Mouse (Mus musculus) right cerebral cortex, adult 2 months (tissue): ENCODE measurements around the gene Fignl2.

ENCODE experiments used
- DNase-seq, 2 experiments: peaks; one replicate each; pipeline ENCODE4 v3.0.0; 2021 to 2022; ENCODE audit warnings: low spot score in 2 of 2

Gene Fignl2

DNA sequence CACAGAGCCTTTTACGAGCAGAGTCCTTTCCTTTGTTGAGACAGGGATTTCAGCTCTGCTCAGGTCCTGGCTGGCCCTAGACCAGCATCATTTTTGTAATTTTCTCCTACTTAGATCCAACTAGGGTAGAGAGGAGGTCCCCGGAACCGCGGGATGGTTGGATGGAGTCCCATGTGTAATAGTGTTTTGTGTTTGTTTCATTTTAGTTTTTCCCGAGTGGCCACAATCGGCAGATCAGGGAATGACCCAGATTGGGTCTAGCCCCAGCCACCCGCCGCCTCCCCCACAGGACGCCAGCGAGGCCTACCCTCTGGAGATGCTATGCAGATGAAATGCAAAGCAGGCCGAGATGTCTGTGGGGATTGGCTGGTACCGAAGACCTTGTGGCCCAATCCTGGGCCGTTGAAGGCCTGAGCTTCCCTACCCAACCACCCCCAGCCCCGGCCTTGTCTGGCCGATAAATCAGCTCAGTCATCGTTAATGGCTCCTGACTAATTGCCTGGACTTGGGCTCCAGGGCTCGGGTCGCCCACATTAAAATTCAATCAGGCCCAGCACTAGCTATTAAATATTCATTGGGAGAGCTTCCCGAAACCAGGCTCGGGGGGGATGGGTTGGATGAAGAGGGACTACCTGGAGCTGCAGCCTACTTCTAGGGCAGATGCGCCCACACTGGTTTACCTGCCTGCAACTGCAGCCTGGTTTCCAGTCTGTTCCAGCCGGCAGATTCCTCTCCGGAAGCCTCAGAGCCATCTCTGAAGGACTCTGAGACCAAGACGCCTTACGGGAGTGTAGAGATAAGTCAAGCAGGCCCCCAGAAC lies 14.7 kb upstream of the Fignl2 start:
- no peak for DNase-seq

DNA sequence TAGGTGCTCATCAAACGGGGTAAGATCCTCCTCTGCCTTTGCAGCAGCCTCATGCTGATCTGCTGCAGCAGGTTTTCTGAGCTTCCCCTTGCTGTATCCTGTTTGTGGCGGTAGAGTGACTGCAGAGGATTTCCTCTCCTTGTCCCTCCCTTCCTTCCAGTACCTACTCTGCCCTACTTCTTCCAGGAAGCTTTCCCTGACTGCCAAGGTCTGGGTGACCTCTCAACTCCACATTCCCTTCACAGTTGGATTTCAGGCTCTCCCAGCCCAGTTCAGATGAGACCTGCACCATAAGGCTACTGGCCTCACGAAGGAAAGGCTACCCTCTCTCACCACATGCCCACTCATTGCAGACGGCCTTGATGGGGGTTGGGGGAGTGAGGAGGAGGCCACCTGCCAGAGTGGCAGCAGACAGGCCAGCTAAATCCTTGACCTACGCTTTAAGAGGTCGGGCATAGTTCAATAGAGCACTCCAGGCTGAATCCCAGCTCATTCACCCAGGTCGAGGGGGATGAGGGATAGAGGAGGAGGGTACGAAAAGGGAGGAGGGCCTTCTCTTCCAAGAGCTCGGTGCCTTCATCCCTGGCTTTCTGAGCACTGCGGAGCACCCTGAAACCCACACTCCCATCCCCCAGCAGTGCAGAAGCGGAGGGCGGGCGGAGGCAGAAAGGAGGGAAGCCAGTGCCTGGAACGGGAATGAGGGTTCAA lies 13.9 kb upstream of the Fignl2 start:
- DNase-seq: no peak

DNA sequence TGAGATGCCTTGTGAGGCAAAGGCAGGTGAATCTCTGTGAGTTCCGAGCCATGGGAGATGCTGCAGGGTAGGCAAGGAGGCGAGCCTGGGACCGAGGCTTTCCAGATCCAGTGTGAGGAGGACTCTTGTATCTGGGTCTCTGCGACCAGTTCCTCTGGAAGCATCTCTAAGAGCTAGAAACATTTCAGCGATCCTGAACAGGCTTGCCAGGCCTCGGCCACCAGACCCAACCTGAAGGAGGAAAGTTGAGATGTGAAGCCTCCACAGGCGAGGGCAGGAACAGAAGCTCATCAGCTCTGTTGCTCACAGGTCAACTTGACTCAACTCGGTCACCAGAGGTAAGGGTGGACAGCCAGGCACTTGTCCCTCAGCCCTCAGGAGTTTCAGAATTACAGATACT lies 13.2 kb upstream of the Fignl2 start:
- no peak for DNase-seq

DNA sequence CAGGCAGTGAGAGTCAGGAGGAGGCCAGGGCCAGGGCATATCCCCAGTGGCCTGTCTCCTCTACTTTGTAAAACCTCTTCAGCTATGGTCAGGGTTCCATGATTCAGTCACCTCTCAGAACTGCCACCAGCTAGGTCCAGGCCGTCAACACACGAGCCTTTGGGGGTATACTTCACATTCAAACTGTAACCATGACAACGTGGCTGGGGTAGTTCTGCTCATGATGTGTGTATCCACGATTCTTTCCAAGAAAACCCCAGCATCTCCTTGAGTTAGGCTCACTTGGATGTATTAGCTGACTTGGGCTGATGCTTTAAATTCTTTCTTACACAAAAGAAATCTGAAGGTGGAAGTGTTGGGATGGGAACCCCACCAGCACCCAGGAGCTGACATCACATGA lies 9.9 kb upstream of the Fignl2 start:
- no peak for DNase-seq

DNA sequence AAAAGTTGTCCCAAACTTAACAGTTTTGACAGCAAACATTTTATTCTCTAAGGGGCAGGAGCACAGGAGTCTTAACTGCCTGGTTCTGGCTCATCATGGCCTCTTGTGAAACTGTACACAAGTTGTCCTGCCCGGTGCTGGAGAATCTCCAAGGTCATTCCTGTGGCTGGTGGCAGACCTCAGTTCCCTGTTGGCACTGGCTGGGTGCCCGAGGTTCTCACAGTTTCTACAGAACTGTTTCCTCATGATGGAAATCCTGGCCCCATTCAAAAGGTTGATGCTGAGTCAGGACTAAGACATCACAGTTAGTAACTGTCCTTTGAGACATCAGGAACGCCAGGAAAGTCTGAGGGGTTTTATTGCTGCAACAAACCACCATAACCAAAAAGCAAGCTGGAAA lies 8.6 kb upstream of the Fignl2 start:
- no peak for DNase-seq

DNA sequence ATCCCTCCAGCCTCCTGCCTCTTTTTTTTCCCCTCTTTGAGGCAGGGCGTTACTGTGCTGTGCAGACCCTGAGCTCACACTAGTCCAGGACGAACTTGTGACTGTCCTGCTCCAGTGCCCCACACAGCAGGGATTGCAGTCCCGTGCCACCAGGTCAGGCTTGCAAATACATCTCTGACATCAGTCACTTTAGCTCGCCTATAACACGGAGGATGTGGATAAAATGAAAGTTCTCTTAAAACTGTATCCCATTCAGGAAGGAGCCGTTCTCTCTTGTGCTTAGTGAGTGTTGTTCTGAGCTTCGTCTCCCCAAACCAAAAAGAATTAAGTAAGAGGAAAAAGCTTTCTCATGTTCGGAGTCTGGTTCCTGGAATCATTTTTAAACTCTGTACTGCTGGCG lies 8.1 kb upstream of the Fignl2 start:
- no peak for DNase-seq

DNA sequence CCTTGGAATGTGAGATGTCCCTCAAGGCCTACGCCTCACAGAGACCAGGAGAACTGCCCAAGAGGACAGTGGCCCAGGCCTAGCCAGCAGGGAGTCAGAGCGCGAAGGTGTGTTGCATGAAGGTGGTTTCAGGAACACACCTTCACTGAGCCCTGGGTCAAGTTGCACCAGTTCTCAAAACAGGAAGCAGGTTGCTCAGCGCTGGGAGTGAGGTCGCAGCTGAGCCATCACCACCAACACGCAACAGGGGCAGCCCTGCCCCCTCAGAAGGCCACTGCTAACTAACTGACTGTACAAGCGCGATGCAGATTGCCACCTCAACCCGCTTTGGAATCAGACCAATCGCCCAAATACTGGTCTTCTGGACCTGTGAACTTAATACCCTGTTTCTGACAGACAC lies 6.1 kb upstream of the Fignl2 start:
- DNase-seq: no peak

DNA sequence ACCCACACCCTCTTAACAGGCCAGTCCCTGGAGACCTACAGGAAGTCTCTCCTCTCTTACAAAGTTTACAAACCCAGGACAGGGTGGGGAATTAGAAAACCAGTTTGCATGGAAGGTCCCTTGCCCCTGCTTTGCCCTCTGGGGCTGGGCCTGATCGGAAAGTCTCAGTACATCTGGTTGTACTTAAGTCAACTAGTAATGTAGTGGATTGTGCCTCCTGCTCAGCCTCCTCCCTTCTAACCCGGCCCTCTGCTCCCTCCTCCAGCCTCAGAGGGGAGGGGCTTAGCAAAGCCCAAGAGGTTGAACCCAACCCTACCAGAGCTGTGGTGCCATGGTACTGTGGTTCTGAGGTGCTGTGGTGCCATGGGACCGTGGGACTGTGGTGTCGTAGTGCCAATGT lies 3.9 kb upstream of the Fignl2 start:
- DNase-seq: no peak

DNA sequence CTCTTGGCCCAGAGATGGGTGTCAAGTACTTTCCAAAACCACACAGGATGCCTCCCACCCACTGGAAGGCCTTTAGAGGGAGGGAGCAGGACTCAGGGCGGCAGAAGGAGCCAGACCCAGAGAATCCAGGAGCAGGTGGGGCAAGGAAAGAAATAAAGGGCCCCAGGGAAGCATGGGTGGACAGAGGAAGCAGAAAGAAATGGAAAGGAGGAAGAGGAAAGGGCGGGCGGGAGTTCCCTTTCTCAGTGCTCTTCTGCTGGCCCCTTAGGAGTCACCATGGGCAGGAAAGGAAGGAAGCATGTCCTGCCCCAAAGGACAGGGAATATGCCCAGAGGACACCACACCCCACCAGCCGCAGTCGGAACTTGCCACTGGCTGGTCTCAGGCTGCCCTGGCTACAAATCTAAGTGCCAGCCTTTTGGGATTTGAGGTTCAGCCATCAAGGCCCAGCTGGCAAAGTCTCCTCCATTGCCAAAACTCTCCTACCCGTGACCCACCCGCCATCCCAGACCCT lies 2.7 kb upstream of the Fignl2 start:
- DNase-seq: no peak

DNA sequence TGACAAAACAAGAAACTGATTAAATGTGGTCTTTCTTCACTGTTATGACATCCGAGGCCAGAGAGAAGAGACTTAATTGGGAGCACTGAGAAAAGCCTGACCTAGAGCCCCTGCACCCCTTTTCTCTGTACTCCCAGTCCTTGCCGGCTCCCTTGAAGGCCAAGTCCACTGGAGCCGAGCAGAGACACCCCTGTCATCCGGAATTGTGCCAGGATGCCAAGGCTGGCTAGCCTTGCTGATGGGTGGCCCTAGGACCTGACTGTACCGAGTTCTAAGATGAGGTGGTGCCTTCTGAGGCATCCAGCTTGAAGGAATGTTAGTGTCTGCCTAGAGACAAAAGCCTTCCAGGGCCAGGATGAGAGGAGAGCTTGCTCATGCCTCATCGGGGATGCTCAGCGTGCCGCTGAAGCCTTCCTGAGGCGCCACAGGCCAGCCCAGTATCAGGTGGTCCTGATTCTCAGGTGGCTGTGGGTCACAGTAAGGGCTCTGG lies 1.7 kb upstream of the Fignl2 start:
- no peak for DNase-seq

DNA sequence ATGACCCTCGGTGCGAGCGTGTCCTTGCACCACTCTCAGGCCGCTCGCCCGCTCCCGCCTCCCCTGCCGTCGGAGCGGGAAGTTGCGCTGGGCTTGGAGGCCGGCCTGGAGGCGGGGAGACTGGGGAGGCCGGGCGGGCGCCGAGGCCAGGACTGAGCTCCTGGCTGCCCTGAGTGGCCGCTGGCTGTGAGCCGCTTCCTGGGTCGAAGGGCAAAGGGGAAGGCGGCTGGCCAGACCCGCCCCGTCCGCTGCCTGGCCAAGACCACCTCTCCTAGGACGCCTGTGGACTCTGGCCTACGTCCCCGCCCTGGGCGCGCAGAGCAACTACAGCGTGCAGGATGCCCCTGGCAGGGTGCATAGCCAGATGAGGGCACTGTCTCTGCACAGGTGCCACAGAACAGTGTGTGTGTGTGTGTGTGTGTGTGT lies 377 bp upstream of the Fignl2 start:
- peak; percentile 47 to 59 for DNase-seq

DNA sequence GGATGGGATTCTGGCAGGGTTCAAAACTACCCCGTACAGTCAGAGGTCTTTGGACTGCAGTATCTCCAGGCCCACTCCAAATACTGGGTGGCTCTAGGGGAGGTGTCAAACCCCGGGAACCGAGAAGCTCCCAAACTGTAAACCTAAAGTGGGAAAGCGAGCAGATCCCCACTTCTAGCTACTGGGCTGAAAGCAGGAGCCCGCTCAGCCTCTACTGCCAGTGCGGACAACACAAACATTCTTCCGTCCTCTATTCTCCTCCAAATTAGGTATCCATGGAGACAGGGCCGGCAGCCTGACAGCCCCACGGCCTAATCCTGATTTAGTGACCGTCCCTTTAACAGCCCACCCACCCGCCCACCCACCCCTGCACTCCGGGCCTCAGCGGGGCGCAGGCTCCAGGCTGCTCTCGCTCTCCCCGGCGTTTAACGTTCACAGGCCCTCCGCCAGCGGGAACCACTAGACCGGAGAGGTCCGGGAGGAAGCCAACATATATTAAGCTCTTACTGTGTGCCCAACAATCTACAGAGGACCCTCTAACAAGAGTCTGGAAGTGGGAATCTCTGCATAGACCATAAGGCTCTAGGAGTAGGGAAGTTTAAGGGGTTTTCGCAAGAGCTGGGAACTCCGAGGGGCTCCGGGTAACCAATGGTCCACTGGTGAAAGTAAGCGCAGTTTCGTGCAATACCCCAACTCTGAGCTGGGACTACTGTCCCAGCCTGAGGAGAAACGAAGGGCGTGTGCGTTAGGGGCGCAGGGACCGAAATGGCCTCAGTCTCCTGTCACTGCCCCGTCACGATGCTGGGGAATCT lies 1.2 kb downstream of the Fignl2 start:
- no peak for DNase-seq

DNA sequence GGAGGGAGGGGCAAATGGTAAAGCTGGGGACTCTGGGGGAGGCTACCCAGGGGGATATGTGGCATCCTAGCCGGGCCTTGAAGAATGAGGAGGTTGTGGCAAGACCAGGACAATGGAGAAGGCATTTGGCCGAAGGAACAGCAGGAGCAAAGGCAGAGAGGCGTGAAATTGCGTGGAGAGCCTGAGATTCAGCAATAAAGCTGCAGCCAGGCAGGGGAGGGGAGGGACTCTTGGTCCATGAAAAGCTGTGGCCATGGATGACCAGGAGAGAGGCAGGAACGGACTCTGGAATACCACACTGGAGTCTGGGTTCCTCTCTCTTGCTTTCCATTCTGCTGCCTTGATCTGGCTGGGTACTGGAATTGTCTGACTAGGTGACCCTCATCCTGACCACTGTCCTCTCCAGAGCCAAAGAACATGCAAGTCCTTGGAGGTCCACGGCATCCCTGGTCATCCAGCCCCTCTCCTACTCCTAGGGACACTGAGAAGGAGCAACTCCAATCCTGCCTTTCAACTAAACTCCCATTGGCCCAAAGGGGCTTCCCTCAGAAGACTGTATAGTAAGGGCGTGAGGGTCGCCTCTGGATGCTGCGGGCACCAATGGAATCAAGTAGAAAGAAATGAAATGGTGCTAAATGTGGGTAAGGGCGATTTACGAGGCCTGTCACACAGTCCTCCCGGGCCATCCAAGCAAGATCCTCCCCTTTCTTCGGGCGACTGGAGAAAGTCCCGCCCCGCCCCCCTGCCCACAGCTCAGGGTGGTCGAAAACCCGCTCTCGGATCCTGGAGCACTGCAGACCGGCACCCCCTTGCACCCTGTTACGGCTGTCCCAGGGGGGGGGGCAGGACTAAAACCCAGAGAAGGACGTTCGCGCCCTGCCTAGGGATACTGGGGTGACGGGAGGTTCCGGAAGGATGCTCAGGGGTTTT lies 2.0 kb downstream of the Fignl2 start:
- DNase-seq: no peak

DNA sequence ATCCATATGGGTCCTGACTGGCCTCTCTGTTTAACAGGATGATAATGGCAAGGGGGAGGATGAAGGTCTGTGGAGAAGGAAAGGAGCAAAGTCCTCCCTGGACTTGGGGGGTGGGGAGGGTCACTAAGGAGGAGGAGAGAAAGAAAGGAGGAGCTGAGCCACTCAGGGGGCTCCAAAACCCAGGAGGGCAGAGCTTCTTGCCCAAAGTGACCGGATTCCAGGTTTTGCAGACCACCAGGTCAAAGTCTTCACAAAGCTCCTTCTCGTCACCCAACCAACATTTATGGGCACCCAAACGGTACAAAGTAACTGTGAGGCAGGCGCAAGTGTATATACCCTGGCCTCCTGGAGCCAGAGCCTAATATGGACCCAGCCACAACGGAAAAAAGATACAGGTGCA lies 2.7 kb downstream of the Fignl2 start:
- no peak for DNase-seq

DNA sequence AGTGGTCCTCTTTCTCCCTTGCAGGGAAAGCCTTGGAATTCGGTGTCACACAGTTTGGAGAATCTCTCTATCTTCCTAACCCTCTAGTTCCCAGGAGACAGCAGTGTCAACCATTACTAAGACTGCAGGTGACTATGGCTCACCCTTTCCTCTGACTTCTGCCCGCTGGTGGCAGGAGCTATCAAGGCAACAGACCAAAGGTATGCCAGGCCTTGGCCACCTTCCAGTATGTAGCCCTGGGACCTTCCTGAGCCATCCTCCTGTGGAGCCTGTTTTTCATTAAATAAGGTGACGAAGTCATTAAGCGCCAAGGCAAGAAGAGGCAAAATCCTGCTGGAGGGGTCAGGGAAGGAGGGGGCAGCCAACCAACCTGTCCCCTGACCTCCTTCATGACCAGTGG lies 3.2 kb downstream of the Fignl2 start:
- no peak for DNase-seq

DNA sequence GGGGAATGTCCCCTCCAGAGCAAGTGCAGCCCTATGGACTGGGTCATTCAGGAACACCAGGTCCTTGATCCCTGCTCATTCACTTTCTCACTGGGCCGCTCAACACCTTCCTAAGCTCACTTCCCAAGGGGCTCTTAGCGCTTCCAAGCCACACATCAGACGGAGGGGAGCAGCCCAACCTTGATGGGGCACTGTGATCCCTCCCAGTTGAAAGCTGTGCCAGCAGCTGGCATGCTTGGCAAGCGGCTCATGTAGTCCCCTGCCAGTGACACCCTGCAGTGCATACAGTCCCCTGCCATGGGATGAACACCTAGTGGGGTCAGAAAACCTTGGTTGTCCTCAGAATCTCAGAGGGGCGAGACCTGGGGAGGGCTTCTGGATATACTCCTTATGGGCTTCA lies 4.3 kb downstream of the Fignl2 start:
- DNase-seq: no peak

DNA sequence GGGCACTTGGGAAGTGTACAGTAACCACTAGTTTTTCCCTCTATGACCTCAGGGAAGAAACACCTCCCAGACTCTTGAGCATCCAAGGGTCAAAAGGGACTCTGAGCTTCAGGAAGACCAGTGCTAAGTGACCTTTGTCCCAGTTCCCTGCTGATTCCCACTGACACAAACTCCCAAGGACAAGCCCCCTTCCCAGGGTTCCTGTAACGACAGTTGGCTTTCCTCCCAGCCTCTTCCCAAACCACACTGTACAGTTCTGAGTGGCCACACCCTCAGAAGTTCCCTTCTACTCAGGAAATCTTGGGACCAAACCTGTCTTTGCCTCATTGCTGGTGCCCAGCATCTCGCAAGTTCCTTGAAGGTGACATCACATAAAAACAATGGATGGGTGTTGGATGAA lies 5.6 kb downstream of the Fignl2 start:
- DNase-seq: no peak

DNA sequence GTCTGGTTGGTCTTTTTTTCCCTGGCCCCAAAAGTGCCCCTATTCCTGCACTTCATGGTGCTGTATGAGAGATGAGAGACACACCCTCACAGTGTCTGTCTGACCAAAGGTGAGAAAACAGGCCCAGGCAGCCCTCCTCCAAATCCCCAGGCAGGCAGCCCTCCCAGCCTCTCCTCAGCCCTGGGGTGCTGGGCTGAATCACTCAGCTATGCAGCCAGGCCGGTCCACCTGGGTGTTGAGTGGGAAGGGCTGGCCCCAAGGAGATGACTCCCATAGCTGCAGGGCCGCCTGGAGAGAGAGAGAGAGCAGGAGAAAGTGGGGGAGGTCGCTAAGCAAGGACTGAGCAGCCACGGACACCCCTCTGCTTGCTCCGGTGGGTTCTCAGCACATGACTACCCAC lies 7.6 kb downstream of the Fignl2 start:
- DNase-seq: no peak

DNA sequence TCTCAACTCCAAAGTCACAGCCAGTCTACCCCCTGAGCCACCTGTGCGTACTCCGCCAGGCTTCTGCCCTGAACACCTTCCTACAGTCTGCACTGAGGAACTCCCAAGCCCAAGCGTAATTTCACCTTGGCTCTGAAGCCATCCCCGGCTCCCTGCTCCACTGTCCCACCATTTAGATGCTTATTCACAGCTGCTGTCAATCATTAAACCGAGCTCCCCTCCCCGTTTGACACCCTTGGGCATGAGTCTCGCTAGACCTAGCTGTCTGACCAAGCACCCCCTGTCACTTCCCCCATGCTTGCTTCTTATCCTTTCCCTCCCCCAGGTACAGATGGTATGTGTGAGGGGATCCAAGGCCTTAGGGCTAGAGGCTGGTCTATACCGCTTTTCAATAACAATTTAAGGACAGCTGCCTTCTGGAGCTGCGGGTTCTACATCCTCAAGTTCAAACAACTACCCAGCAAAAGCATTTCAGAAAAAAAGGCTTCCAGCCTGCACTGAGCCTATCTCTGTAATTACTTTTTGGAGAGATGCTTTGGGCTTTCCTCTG lies 8.7 kb downstream of the Fignl2 start:
- no peak for DNase-seq

DNA sequence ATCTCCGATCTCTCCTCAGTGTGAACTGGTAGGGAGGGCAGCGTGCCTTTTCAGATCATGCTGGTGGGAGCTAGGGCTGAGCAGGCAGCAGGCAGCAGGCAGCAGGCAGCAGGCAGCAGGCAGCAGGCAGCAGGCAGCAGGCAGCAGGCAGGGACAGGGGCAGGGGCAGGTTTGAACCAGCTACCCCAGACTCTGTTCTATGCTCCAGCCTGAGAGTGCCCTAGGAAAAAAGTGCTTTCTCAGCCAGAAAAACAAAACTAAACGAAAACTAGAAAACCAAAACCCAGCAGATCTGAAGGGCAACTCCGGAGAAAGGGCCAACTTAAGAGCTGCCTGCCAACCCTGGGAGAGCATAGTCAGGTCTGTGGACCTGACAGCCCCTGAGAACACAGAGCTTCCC lies 9.7 kb downstream of the Fignl2 start:
- DNase-seq: no peak

DNA sequence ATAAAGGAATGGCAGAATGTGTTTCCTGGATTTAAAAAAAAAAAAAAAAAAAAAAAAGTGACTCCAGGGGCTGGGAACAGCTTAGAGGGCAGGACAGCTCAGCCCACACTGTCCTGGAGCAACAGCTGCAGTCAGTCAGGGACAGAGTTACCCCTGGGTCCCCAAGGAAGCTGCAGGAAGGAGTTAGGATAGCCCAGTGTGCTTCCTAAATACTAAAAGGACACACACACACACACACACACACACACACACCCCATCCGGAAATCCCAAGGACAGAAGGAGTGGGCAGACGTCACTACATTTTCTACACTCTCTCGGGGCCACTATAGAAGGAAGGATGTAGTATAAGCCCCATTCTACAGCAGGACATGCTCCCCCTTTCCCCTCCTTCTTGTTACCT lies 10.3 kb downstream of the Fignl2 start:
- DNase-seq: no peak
